13 mouse cellular contexts compared by ENCODE assay signal in the genomic region with DNA sequence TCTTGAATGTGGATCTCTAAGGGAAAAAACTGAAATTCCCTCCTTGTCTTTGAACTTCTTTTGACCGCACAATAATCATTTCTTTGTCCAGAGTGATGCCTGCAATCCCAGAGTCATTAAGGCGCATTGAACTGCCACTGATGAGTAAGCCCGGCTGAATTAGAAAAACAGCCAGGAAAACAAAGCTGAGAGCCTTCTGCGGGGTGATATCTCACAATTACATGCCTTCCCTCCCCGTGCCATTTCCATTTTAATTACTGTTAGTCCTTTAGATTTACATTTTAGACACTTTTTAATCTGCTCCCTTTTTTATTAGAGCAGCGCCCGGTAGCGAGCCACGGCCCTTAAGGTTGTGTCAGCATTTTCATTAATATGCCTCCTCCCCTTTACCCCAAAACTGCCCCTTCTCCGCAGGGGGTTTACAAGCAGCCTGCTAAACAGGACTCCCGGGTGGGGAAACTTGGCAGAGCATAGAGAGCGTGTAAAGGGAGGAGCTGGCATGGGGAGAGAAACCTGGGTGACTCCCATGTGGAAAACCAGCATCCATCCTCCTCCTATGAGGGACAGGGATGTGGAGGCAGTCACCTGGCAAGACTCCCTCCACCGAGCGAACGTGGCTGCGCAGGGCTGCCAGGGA.
DNase-seq lines count a peak whose midpoint lies in the region; ATAC-seq and TF ChIP-seq lines count a peak whose summit lies in the region.
"Had no signal": no experiment of that assay in that cellular context is flagged by ENCODE, and none has a peak within 500 bp of the region (broad histone marks: within the 10 kb centered on the region; RNA-seq: fewer than 3 reads in every experiment).

No protein-coding gene starts in this region.

- H3K4me2 ChIP-seq in forebrain, embryonic 13.5 days: peak overlapping the region; percentile 11
- H3K4me2 ChIP-seq in hindbrain, embryonic 14.5 days (replicated peaks): peak overlapping the region; percentile 23
- peak overlapping the region; percentile 17 for H3K4me2 ChIP-seq in neural tube, embryonic 13.5 days
- H3K4me2 ChIP-seq: embryonic facial prominence, embryonic 15.5 days had no signal

- intact Hi-C loops in left cerebral cortex, adult 2 months (cut with DNase I): no loop called here

- no peaks in the 10 kb centered on the region for H3K9me3 ChIP-seq in forebrain, embryonic 13.5 days (replicated peaks)
- H3K9me3 ChIP-seq in hindbrain, embryonic 14.5 days (ENCODE audit: control insufficient read depth, low read length): no peaks in the 10 kb centered on the region
- no peaks in the 10 kb centered on the region for H3K9me3 ChIP-seq in neural tube, embryonic 13.5 days
- H3K9me3 ChIP-seq: embryonic facial prominence, embryonic 15.5 days had no signal

- DNase-seq in left cerebral cortex, adult 2 months (ENCODE audit: extremely low spot score in 1 of 2, low spot score in 2 of 2): peak in 1 of 2 experiments; percentile 39
- no peak for DNase-seq in left cerebral cortex, adult 11 months (ENCODE audit: low spot score)
- DNase-seq in hindbrain, embryonic 14.5 days (ENCODE audit: low spot score): no peak
- DNase-seq in T-cell, adult 2 months (ENCODE audit: low spot score): no peak
- no peak for DNase-seq in layer of hippocampus, postnatal 25 days (ENCODE audit: extremely low spot score in 1 of 2, low spot score in 1 of 2)
- DNase-seq: gastrocnemius, postnatal 25 days; heart, postnatal 14 days; kidney, postnatal 25 days; lung, postnatal 14 days; thymus, adult 2 months had no signal

- H3K27ac ChIP-seq in left cerebral cortex, adult 2 months: peak overlapping the region; percentile 37; the same call in 1 of the 2 replicates
- peak overlapping the region; percentile 16; the same call in 1 of the 2 replicates for H3K27ac ChIP-seq in forebrain, embryonic 13.5 days
- 0 out of 2 replicates have a peak overlapping the region, but pooled peaks have one; percentile 48 for H3K27ac ChIP-seq in hindbrain, embryonic 14.5 days
- H3K27ac ChIP-seq in neural tube, embryonic 13.5 days (replicated peaks): peak overlapping the region; percentile 57; the same call in 1 of the 2 replicates
- H3K27ac ChIP-seq: embryonic facial prominence, embryonic 15.5 days had no signal

- no peak overlapping the region for H3K9ac ChIP-seq in forebrain, embryonic 13.5 days
- no peak overlapping the region for H3K9ac ChIP-seq in hindbrain, embryonic 14.5 days
- peak overlapping the region; percentile 6; the same call in 1 of the 2 replicates for H3K9ac ChIP-seq in neural tube, embryonic 13.5 days
- H3K9ac ChIP-seq: embryonic facial prominence, embryonic 15.5 days had no signal

- peaks cover 41% of the 10 kb centered on the region for H3K4me1 ChIP-seq in forebrain, embryonic 13.5 days
- H3K4me1 ChIP-seq in hindbrain, embryonic 14.5 days (replicated peaks; ENCODE audit: control insufficient read depth, insufficient read depth, low read length): peaks cover 33% of the 10 kb centered on the region
- H3K4me1 ChIP-seq in neural tube, embryonic 13.5 days (replicated peaks): peaks cover 56% of the 10 kb centered on the region

- ATAC-seq in forebrain, embryonic 13.5 days: peak; percentile 66
- peak; percentile 60; the same call in 1 of the 2 replicates for ATAC-seq in hindbrain, embryonic 14.5 days (ENCODE audit: low FRiP score)
- ATAC-seq in neural tube, embryonic 13.5 days (ENCODE audit: low read depth): peak; percentile 70

- WGBS in forebrain, embryonic 13.5 days: 13% methylated on average over 16 of the region's 16 CpGs
- 14% methylated on average over 16 of the region's 16 CpGs for WGBS in hindbrain, embryonic 14.5 days
- WGBS in neural tube, embryonic 13.5 days: 8% methylated on average over 16 of the region's 16 CpGs

- no peak overlapping the region for H3K4me3 ChIP-seq in left cerebral cortex, adult 2 months
- H3K4me3 ChIP-seq in forebrain, embryonic 13.5 days: no peak overlapping the region
- H3K4me3 ChIP-seq in hindbrain, embryonic 14.5 days (replicated peaks; ENCODE audit: low read length): no peak overlapping the region
- no peak overlapping the region for H3K4me3 ChIP-seq in neural tube, embryonic 13.5 days
- H3K4me3 ChIP-seq: embryonic facial prominence, embryonic 15.5 days had no signal

- H3K27me3 ChIP-seq in forebrain, embryonic 13.5 days: peaks cover 11% of the 10 kb centered on the region; the same call in 1 of the 2 replicates
- H3K27me3 ChIP-seq in hindbrain, embryonic 14.5 days (ENCODE audit: control insufficient read depth, insufficient read depth, low read length): peaks cover 10% of the 10 kb centered on the region; the same call in 1 of the 2 replicates
- peaks cover 43% of the 10 kb centered on the region for H3K27me3 ChIP-seq in neural tube, embryonic 13.5 days

- peaks cover 9% of the 10 kb centered on the region; the same call in 1 of the 2 replicates for H3K36me3 ChIP-seq in forebrain, embryonic 13.5 days (ENCODE audit: poor library complexity, severe bottlenecking)
- no peaks in the 10 kb centered on the region; the same call in 1 of the 2 replicates for H3K36me3 ChIP-seq in hindbrain, embryonic 14.5 days (replicated peaks; ENCODE audit: control insufficient read depth, insufficient read depth)
- H3K36me3 ChIP-seq in neural tube, embryonic 13.5 days: no peaks in the 10 kb centered on the region

- TF ChIP-seq CTCF in left cerebral cortex, adult 2 months (IDR thresholded peaks at IDR 0.05): no peak
